Mouse (Mus musculus) embryonic facial prominence, embryonic 12.5 days (tissue): ENCODE measurements around the gene Sgsm1. TPM values are rescaled to one million over a fixed set of nuclear protein-coding genes. Genes with fewer than 3 reads are reported as not detected.
A peak's percentile ranks its signal among the peaks of the same experiment; 100 is the strongest.

ENCODE experiments used
- ATAC-seq: fragments of 200-750 bp; cut with Nextera tagmentation; 2 replicates; pipeline ENCODE4 v1.8.0; 2017; ENCODE audit not compliant: insufficient number of reproducible peaks, insufficient read depth, low FRiP score, low TSS enrichment
- H3K27ac ChIP-seq: fragments of 300-500 bp; sonication (generic); 2 replicates; pipeline ENCODE4 v1.5.1; 2016; ENCODE audit warnings: mild to moderate bottlenecking
- H3K27me3 ChIP-seq: fragments of 300-500 bp; sonication (generic); 2 replicates; pipeline ENCODE4 v1.6.1; 2016; ENCODE audit warnings: mild to moderate bottlenecking, moderate library complexity
- H3K36me3 ChIP-seq: fragments of 300-500 bp; sonication (generic); 2 replicates; pipeline ENCODE4 v1.6.1; 2016; ENCODE audit warnings: mild to moderate bottlenecking
- H3K4me1 ChIP-seq: fragments of 300-500 bp; sonication (generic); 2 replicates; pipeline ENCODE4 v1.6.1; 2016
- H3K4me2 ChIP-seq: fragments of 300-500 bp; sonication (generic); replicated peaks from 2 replicates; pipeline ENCODE4 v1.6.1; 2016; ENCODE audit warnings: mild to moderate bottlenecking, moderate library complexity
- H3K4me3 ChIP-seq: fragments of 300-500 bp; sonication (generic); 2 replicates; pipeline ENCODE4 v1.5.1; 2016; ENCODE audit warnings: mild to moderate bottlenecking
- H3K9ac ChIP-seq: fragments of 300-500 bp; sonication (generic); 2 replicates; pipeline ENCODE4 v1.6.1; 2016; ENCODE audit warnings: mild to moderate bottlenecking, moderate library complexity
- H3K9me3 ChIP-seq: fragments of 300-500 bp; sonication (generic); 2 replicates; pipeline ENCODE4 v1.6.1; 2016; ENCODE audit warnings: mild to moderate bottlenecking, moderate library complexity
- WGBS: fragments of 180-500 bp; shearing (Covaris S2); methylation state at CpG from one replicate; pipeline ENCODE4 v1.1.7; 2016; 5-methylcytosine and 5-hydroxymethylcytosine counted together
- microRNA-seq: library from miRNA; unstranded; fragments of <30 nt; microRNA quantifications from one replicate; pipeline ENCODE4, GENCODE M21; 2017
- polyA plus RNA-seq: library from polyadenylated mRNA; unstranded; fragments of >200 nt; fragmentation: Nextera tagmentation; extraction: Ambion mirVana; gene quantifications from 2 replicates; pipeline ENCODE4 v1.2.1, GENCODE M21; 2016

Sgsm1 gene
- polyA plus RNA-seq, 1 experiment from 2014 or later: 5.6 TPM

- Histone ChIP-seq H3K4me2 (no peak overlapping the region), H3K4me3 (no peak overlapping the region), H3K36me3 (no peaks in the 10 kb centered on the region), H3K9ac (no peak overlapping the region), H3K9me3 (no peaks in the 10 kb centered on the region), H3K27ac (peak overlapping the region; percentile 31), H3K27me3 (no peaks in the 10 kb centered on the region), H3K4me1 (0 out of 2 replicates have a peak, but pooled peaks cover 7% of the 10 kb centered on the region)
- WGBS: 56% methylated on average over 9 of the region's 9 CpGs
- no peak for ATAC-seq
These were observed 113.4 kb downstream of the Sgsm1 start for GRCm38 (mm10) chr5:113196916-113197794.

- Histone ChIP-seq H3K4me3 (no peak overlapping the region), H3K4me2 (no peak overlapping the region), H3K36me3 (no peaks in the 10 kb centered on the region), H3K27me3 (no peaks in the 10 kb centered on the region), H3K9ac (no peak overlapping the region), H3K27ac (no peak overlapping the region), H3K4me1 (0 out of 2 replicates have a peak, but pooled peaks cover 7% of the 10 kb centered on the region), H3K9me3 (no peaks in the 10 kb centered on the region)
- 92% methylated on average over 6 of the region's 6 CpGs for WGBS
- ATAC-seq: no peak
These were observed 114.7 kb downstream of the Sgsm1 start for GRCm38 (mm10) chr5:113195907-113196306.

- 0 out of 2 replicates have a peak, but pooled peaks cover 7% of the 10 kb centered on the region for H3K4me1 ChIP-seq
- H3K4me3 ChIP-seq: no peak overlapping the region
- H3K9ac ChIP-seq: no peak overlapping the region
- H3K27ac ChIP-seq: no peak overlapping the region
- H3K36me3 ChIP-seq: no peaks in the 10 kb centered on the region
- WGBS: 73% methylated on average over 12 of the region's 12 CpGs
- H3K27me3 ChIP-seq: no peaks in the 10 kb centered on the region
- ATAC-seq: no peak
- H3K4me2 ChIP-seq: no peak overlapping the region
- no peaks in the 10 kb centered on the region for H3K9me3 ChIP-seq
These were observed 115.1 kb downstream of the Sgsm1 start for GRCm38 (mm10) chr5:113195451-113195850.

- WGBS: 87% methylated on average over 18 of the region's 18 CpGs
- Histone ChIP-seq H3K4me3 (no peak overlapping the region), H3K27ac (no peak overlapping the region), H3K9me3 (no peaks in the 10 kb centered on the region), H3K9ac (no peak overlapping the region), H3K27me3 (no peaks in the 10 kb centered on the region), H3K4me2 (no peak overlapping the region), H3K36me3 (no peaks in the 10 kb centered on the region), H3K4me1 (0 out of 2 replicates have a peak, but pooled peaks cover 7% of the 10 kb centered on the region)
- no peak for ATAC-seq
These were observed 116.8 kb downstream of the Sgsm1 start for GRCm38 (mm10) chr5:113193762-113194161.

Small RNA genes lying within 50 kb of the gene (microRNA-seq; reads per million reads assigned to microRNA genes)
- gene Mir7229 (not detected), gene Mir7230 (not detected)

Other genes with a start within 250 kb of the Sgsm1 start
- not detected in 2 replicates for gene Crybb2, start 240.7 kb downstream of the Sgsm1 start, polyA plus RNA-seq
- 34.0 and 84.1 TPM in 2 replicates for gene Crybb3, start 229.2 kb downstream of the Sgsm1 start, polyA plus RNA-seq
- 5.3 and 5.8 TPM in 2 replicates for gene 2900026A02Rik, start 89.5 kb downstream of the Sgsm1 start, polyA plus RNA-seq
- gene Tmem211, start 83.9 kb downstream of the Sgsm1 start, polyA plus RNA-seq: 0.24 and 0.42 TPM in 2 replicates
- not detected in 2 replicates for gene Aym1, start 46.5 kb upstream of the Sgsm1 start, polyA plus RNA-seq
- 7.1 and 8.3 TPM in 2 replicates for gene Wscd2, start 179.5 kb upstream of the Sgsm1 start, polyA plus RNA-seq